Mouse (Mus musculus) CH12.LX (cell line): ENCODE data around the gene Wdr4.

Source experiments
- CTCF ChIP-seq, 2 experiments: IDR thresholded peaks in 1 of 2; conservative IDR thresholded peaks in 1 of 2; 2 replicates each; pipeline ENCODE4 v1.5.1; 2011 to 2012; ENCODE audit warnings: low read depth in 2 of 2, low read length in 2 of 2, improper control_type of control experiment in 1 of 2, inconsistent platforms in 1 of 2, mild to moderate bottlenecking in 1 of 2, moderate library complexity in 1 of 2
- POLR2A ChIP-seq: IDR thresholded peaks from 2 replicates; pipeline ENCODE4 v1.6.1; 2011; ENCODE audit warnings: low read depth, mild to moderate bottlenecking, improper control_type of control experiment, low read length
- TBP ChIP-seq: conservative IDR thresholded peaks from 2 replicates; pipeline ENCODE4 v1.6.1; 2011; ENCODE audit warnings: low read depth, low read length, improper control_type of control experiment
- ZC3H11A ChIP-seq: IDR thresholded peaks from 2 replicates; pipeline ENCODE4 v1.6.1; 2012; ENCODE audit warnings: low read depth, mild to moderate bottlenecking, inconsistent platforms, low read length, improper control_type of control experiment

- TF ChIP-seq CTCF (conservative IDR thresholded peaks at IDR 0.05 in 1 of 2, IDR thresholded peaks at IDR 0.05 in 1 of 2; ENCODE audit: low read depth in 2 of 2, low read length in 2 of 2) (no peak), POLR2A (no peak), ZC3H11A (no peak), TBP (no peak)
Measured at GRCm38 (mm10) chr17:31564858-31565140, 45.0 kb upstream of the Wdr4 start.
